Mouse (Mus musculus): ENCODE measurements around the gene Fgd4. TPM values are rescaled to one million over a fixed set of nuclear protein-coding genes. Genes with fewer than 3 reads are reported as not detected.
"Not testable (repeated sequence)": the region's sequence is repeated elsewhere in the genome, so short reads cannot be mapped to it uniquely, and the experiment has no call there.

The Fgd4 gene
- total and polyA plus RNA-seq, 2 experiments = 1.5 to 23.1 TPM

DNA sequence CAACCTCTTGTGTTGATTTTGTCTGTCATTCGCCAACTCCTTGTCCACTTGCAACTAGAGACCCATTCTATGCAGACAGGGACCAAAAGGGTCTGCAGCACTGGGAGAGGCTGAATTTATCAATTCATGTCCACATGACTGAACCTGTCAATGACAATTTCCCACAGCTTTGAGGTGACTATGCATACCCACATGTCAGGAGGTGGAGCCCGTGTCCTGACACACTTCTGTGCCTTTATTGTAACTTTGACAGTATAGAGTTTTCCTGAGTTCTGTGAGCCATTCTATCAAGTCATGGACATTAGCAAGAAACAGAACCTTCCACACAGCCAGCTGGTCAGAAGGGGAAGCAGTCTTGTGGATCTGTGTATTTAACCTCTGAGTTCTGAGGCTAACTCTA is 76.7 kb downstream of the Fgd4 start:
- Histone ChIP-seq H3K9ac (ENCODE audit: low read depth, low read length) (no peak overlapping the region), H3K27me3 (ENCODE audit: control insufficient read depth, insufficient read depth, low read length) (no peaks in the 10 kb centered on the region), H3K79me2 (ENCODE audit: control insufficient read depth, insufficient read depth, low read length) (peaks cover 11% of the 10 kb centered on the region; the same call in 1 of the 2 replicates), H3K27ac (replicated peaks; ENCODE audit: insufficient read depth, low read depth, low read length) (no peak overlapping the region), H3K4me1 (ENCODE audit: control insufficient read depth, insufficient read depth, low read length) (peaks cover 21% of the 10 kb centered on the region), H3K4me3 (ENCODE audit: insufficient read depth, low read depth, low read length) (no peak overlapping the region), H3K36me3 (ENCODE audit: control insufficient read depth, insufficient read depth, low read length) (no peaks in the 10 kb centered on the region)
- no peak for TF ChIP-seq POLR2A (IDR thresholded peaks at IDR 0.05; ENCODE audit: extremely low read depth, insufficient read depth, low read length)
- no peak for TF ChIP-seq CTCF (IDR thresholded peaks at IDR 0.05; ENCODE audit: low read depth, low read length)
- 97% methylated on average over 2 of the region's 2 CpGs for WGBS
- no peak for DNase-seq (ENCODE audit: extremely low read depth, low read depth, low spot score)

DNA sequence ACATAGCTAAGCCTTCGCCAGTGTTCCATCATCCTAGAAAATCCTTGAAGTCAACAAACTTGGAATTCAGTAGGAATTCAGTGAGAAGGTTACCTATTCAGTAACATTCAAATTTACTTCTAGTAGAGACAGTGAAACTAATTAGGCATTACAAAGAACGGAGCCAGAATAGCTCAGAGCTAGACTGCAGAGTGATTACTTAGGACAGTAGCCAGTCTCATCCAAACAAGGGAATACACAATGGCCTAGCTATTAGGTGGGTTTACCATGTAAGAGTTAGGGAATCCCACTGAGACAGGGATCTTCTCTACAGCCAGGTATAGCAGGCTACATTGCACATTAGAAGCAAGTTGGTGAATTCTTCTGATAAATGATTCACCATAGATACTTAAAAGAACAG is 77.5 kb downstream of the Fgd4 start:
- not testable (repeated sequence) for H3K4me3 ChIP-seq (ENCODE audit: insufficient read depth, low read depth, low read length); H3K27ac ChIP-seq (replicated peaks; ENCODE audit: insufficient read depth, low read depth, low read length); H3K36me3 ChIP-seq (ENCODE audit: control insufficient read depth, insufficient read depth, low read length); H3K9ac ChIP-seq (ENCODE audit: low read depth, low read length); H3K27me3 ChIP-seq (ENCODE audit: control insufficient read depth, insufficient read depth, low read length); DNase-seq (ENCODE audit: extremely low read depth, low read depth, low spot score)
- peaks cover 11% of the 10 kb centered on the region; the same call in 1 of the 2 replicates for H3K79me2 ChIP-seq (ENCODE audit: control insufficient read depth, insufficient read depth, low read length)
- WGBS = 63% methylated on average over 2 of the region's 2 CpGs
- peaks cover 18% of the 10 kb centered on the region for H3K4me1 ChIP-seq (ENCODE audit: control insufficient read depth, insufficient read depth, low read length)

DNA sequence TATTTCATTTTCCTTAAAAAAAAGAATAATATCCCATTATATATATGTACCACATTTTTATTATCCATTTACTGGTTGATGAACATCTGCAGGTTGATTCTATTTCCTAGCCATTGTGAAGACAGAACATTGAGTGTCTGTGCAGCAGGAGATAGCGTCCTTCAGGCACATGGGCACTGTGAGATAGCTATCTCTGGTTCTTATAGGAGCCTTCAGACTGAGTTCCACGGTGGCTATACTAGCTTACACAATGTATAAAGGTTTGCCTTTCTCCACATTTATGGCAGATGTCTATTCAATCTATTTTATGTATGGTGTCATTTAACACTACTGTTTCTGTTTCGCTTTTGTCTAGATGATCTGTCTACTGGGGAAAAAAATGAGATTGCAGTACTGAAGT is 98.9 kb downstream of the Fgd4 start:
- WGBS = 95% methylated on average over 3 of the region's 3 CpGs
- Histone ChIP-seq H3K36me3 (ENCODE audit: control insufficient read depth, insufficient read depth, low read length) (peaks cover 12% of the 10 kb centered on the region), H3K79me2 (ENCODE audit: control insufficient read depth, insufficient read depth, low read length) (no peaks in the 10 kb centered on the region), H3K9ac (ENCODE audit: low read depth, low read length) (no peak overlapping the region), H3K27ac (replicated peaks; ENCODE audit: insufficient read depth, low read depth, low read length) (no peak overlapping the region), H3K4me3 (ENCODE audit: insufficient read depth, low read depth, low read length) (no peak overlapping the region), H3K27me3 (ENCODE audit: control insufficient read depth, insufficient read depth, low read length) (no peaks in the 10 kb centered on the region), H3K4me1 (ENCODE audit: control insufficient read depth, insufficient read depth, low read length) (no peaks in the 10 kb centered on the region; the same call in 1 of the 2 replicates)
- TF ChIP-seq POLR2A (IDR thresholded peaks at IDR 0.05; ENCODE audit: extremely low read depth, insufficient read depth, low read length) = no peak
- DNase-seq (ENCODE audit: extremely low read depth, low read depth, low spot score) = no peak

DNA sequence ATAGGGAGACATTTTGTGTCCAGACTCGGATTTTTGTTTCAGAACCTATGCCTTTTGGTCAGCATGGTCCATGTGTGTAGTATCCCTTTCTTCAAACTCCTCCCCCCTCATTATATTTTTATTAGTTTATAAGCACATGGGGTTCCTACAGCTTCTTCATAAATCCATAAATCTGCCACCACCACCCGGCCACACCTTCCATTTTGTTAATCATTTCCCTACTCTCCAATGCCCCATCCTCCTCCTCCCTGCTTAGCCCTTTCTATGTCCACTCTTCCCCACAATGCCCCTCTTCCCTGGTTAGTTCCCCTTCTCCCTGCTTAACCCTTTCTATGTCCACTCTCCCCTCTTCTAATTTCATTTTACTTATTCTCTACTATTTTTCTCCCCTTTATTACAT is 99.4 kb downstream of the Fgd4 start:
- no peak for DNase-seq (ENCODE audit: extremely low read depth, low read depth, low spot score)
- H3K9ac ChIP-seq (ENCODE audit: low read depth, low read length) = no peak overlapping the region
- H3K4me1 ChIP-seq (ENCODE audit: control insufficient read depth, insufficient read depth, low read length) = no peaks in the 10 kb centered on the region; the same call in 1 of the 2 replicates
- H3K36me3 ChIP-seq (ENCODE audit: control insufficient read depth, insufficient read depth, low read length) = peaks cover 12% of the 10 kb centered on the region
- no peak overlapping the region for H3K4me3 ChIP-seq (ENCODE audit: insufficient read depth, low read depth, low read length)
- no peak overlapping the region for H3K27ac ChIP-seq (replicated peaks; ENCODE audit: insufficient read depth, low read depth, low read length)
- H3K27me3 ChIP-seq (ENCODE audit: control insufficient read depth, insufficient read depth, low read length) = no peaks in the 10 kb centered on the region
- TF ChIP-seq POLR2A (IDR thresholded peaks at IDR 0.05; ENCODE audit: extremely low read depth, insufficient read depth, low read length) (no peak), CTCF (IDR thresholded peaks at IDR 0.05; ENCODE audit: low read depth, low read length) (no peak)
- WGBS = 81% methylated on average over 2 of the region's 2 CpGs
- H3K79me2 ChIP-seq (ENCODE audit: control insufficient read depth, insufficient read depth, low read length) = no peaks in the 10 kb centered on the region

- Histone ChIP-seq H3K4me1 (ENCODE audit: control insufficient read depth, insufficient read depth, low read length) (no peaks in the 10 kb centered on the region; the same call in 1 of the 2 replicates), H3K36me3 (ENCODE audit: control insufficient read depth, insufficient read depth, low read length) (peaks cover 11% of the 10 kb centered on the region), H3K9ac (ENCODE audit: low read depth, low read length) (no peak overlapping the region), H3K27ac (replicated peaks; ENCODE audit: insufficient read depth, low read depth, low read length) (no peak overlapping the region), H3K4me3 (ENCODE audit: insufficient read depth, low read depth, low read length) (no peak overlapping the region), H3K79me2 (ENCODE audit: control insufficient read depth, insufficient read depth, low read length) (no peaks in the 10 kb centered on the region), H3K27me3 (ENCODE audit: control insufficient read depth, insufficient read depth, low read length) (no peaks in the 10 kb centered on the region)
- no peak for TF ChIP-seq POLR2A (IDR thresholded peaks at IDR 0.05; ENCODE audit: extremely low read depth, insufficient read depth, low read length)
- no peak for TF ChIP-seq CTCF (IDR thresholded peaks at IDR 0.05; ENCODE audit: low read depth, low read length)
- peak; percentile 51 for DNase-seq (ENCODE audit: extremely low read depth, low read depth, low spot score)
Measured at GRCm38 (mm10) chr16:16498798-16499197, 101.6 kb downstream of the Fgd4 start.

DNA sequence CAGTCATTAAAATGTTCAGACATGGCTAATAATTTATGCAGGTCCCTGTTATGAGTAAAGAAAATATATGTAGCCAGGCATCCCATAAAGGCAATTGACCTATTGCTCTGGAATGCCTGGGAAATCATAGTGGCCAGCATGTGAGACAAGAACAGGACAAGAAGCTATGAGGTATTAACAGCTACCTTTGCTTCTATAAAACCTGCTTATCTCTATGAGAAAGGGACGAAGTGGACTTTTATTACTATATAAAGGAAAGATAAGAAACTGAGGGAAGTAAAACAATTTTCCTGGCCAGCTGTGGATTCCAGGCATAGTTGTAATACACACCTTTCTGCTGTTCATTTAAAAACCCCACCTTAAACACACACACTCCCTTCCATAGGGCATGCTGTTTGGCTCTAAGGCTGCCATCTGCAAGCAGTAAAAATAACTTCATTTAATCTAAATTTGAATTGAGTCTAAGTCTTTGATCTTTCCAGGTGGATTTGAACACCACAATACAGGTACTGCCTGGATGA is 114.8 kb downstream of the Fgd4 start:
- H3K27me3 ChIP-seq (ENCODE audit: control insufficient read depth, insufficient read depth, low read length) = no peaks in the 10 kb centered on the region
- DNase-seq (ENCODE audit: extremely low read depth, low read depth, low spot score) = no peak
- peaks cover 4% of the 10 kb centered on the region; the same call in 1 of the 2 replicates for H3K36me3 ChIP-seq (ENCODE audit: control insufficient read depth, insufficient read depth, low read length)
- 89% methylated on average over 1 of the region's 1 CpGs for WGBS
- H3K79me2 ChIP-seq (ENCODE audit: control insufficient read depth, insufficient read depth, low read length) = no peaks in the 10 kb centered on the region
- no peak for TF ChIP-seq CTCF (IDR thresholded peaks at IDR 0.05; ENCODE audit: low read depth, low read length)
- no peak for TF ChIP-seq POLR2A (IDR thresholded peaks at IDR 0.05; ENCODE audit: extremely low read depth, insufficient read depth, low read length)
- H3K4me3 ChIP-seq (ENCODE audit: insufficient read depth, low read depth, low read length) = no peak overlapping the region
- no peak overlapping the region for H3K9ac ChIP-seq (ENCODE audit: low read depth, low read length)
- H3K27ac ChIP-seq (replicated peaks; ENCODE audit: insufficient read depth, low read depth, low read length) = no peak overlapping the region
- no peaks in the 10 kb centered on the region for H3K4me1 ChIP-seq (ENCODE audit: control insufficient read depth, insufficient read depth, low read length)

Measured in liver, adult 2 months (tissue).